Mouse (Mus musculus): ENCODE results near the gene Ptprn2.
"Not testable (repeated sequence)": the region's sequence is repeated elsewhere in the genome, so short reads cannot be mapped to it uniquely, and the experiment has no call there.

The Ptprn2 gene

GRCm38 (mm10) chr12:116485591-116486403 is at the start of gene Ptprn2:
Gene Ptprn2 (plus strand): TSS chr12:116485720.
- DNase-seq (ENCODE audit: low read depth), result peak; percentile 50

- DNase-seq (ENCODE audit: low read depth), result no peak
Measured at GRCm38 (mm10) chr12:116436125-116436524, 49.4 kb upstream of the Ptprn2 start.

- no peak for DNase-seq (ENCODE audit: low read depth)
Measured at GRCm38 (mm10) chr12:116438591-116438990, 46.9 kb upstream of the Ptprn2 start.

- peak; percentile 34 for DNase-seq (ENCODE audit: low read depth)
Measured at GRCm38 (mm10) chr12:116442184-116442583, 43.3 kb upstream of the Ptprn2 start.

GRCm38 (mm10) chr12:116449536-116449935 is 36.0 kb upstream of the Ptprn2 start:
- DNase-seq (ENCODE audit: low read depth), result no peak

- DNase-seq (ENCODE audit: low read depth), result no peak
Measured at GRCm38 (mm10) chr12:116460379-116461065, 25.0 kb upstream of the Ptprn2 start.

- no peak for DNase-seq (ENCODE audit: low read depth)
Measured at GRCm38 (mm10) chr12:116467030-116467429, 18.5 kb upstream of the Ptprn2 start.

GRCm38 (mm10) chr12:116468348-116468747 is 17.2 kb upstream of the Ptprn2 start:
- DNase-seq (ENCODE audit: low read depth), result no peak

- DNase-seq (ENCODE audit: low read depth), result no peak
Measured at GRCm38 (mm10) chr12:116469096-116469495, 16.4 kb upstream of the Ptprn2 start.

GRCm38 (mm10) chr12:116473264-116473663 is 12.3 kb upstream of the Ptprn2 start:
- DNase-seq (ENCODE audit: low read depth), result no peak

GRCm38 (mm10) chr12:116473761-116474160 is 11.8 kb upstream of the Ptprn2 start:
- no peak for DNase-seq (ENCODE audit: low read depth)

- DNase-seq (ENCODE audit: low read depth), result no peak
Measured at GRCm38 (mm10) chr12:116474676-116475075, 10.8 kb upstream of the Ptprn2 start.

- DNase-seq (ENCODE audit: low read depth), result no peak
Measured at GRCm38 (mm10) chr12:116478771-116479170, 6.7 kb upstream of the Ptprn2 start.

- DNase-seq (ENCODE audit: low read depth), result no peak
Measured at GRCm38 (mm10) chr12:116481921-116482320, 3.6 kb upstream of the Ptprn2 start.

GRCm38 (mm10) chr12:116483581-116483980 is 1.9 kb upstream of the Ptprn2 start:
- DNase-seq (ENCODE audit: low read depth), result no peak

- DNase-seq (ENCODE audit: low read depth), result no peak
Measured at GRCm38 (mm10) chr12:116484991-116485390, 529 bp upstream of the Ptprn2 start.

GRCm38 (mm10) chr12:116486404-116486730 is 847 bp downstream of the Ptprn2 start:
- DNase-seq (ENCODE audit: low read depth), result no peak

GRCm38 (mm10) chr12:116488836-116489235 is 3.3 kb downstream of the Ptprn2 start:
- no peak for DNase-seq (ENCODE audit: low read depth)

- no peak for DNase-seq (ENCODE audit: low read depth)
Measured at GRCm38 (mm10) chr12:116490575-116491356, 5.2 kb downstream of the Ptprn2 start.

- no peak for DNase-seq (ENCODE audit: low read depth)
Measured at GRCm38 (mm10) chr12:116498666-116499065, 13.1 kb downstream of the Ptprn2 start.

- no peak for DNase-seq (ENCODE audit: low read depth)
Measured at GRCm38 (mm10) chr12:116500652-116501051, 15.1 kb downstream of the Ptprn2 start.

- DNase-seq (ENCODE audit: low read depth), result no peak
Measured at GRCm38 (mm10) chr12:116512482-116512881, 27.0 kb downstream of the Ptprn2 start.

- DNase-seq (ENCODE audit: low read depth), result not testable (repeated sequence)
Measured at GRCm38 (mm10) chr12:116513788-116514187, 28.3 kb downstream of the Ptprn2 start.
